Mouse (Mus musculus) bone marrow macrophage, adult 2 months (primary cell): ENCODE results near the gene Krt8.

Experiments
- CTCF ChIP-seq: IDR thresholded peaks from 2 replicates; pipeline ENCODE4 v1.5.1; 2012; ENCODE audit warnings: low read depth, mild to moderate bottlenecking, low read length, moderate library complexity
- POLR2A ChIP-seq: IDR thresholded peaks from 2 replicates; pipeline ENCODE4 v1.6.1; 2012; ENCODE audit warnings: mild to moderate bottlenecking, low read depth, low read length, borderline replicate concordance

DNA sequence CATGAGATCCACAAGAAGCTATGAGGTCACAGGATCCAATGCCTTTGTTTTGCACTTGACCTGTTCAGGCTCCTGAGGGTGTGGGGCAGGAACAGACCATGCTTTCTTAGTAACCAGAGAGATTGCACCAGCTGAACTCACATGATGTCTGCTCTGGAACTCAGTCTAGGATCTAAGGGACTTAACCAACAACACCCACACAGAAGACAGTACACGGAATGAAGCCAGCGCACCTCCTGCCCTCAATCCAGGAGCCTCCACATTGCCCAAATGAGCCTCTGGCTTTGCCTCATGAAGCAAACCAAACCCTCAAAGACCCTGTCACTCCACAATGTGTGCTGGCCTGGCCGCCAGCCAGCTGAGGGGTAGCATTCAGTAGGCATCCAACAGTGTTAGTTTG is 45.4 kb downstream of the Krt8 start:
- TF ChIP-seq CTCF (no peak), POLR2A (no peak)
